Mouse (Mus musculus) kidney, embryonic 14.5 days (tissue): Measurements from ENCODE around the gene Rhcg. TPM values are rescaled to one million over a fixed set of nuclear protein-coding genes. Genes with fewer than 3 reads are reported as not detected.

Source experiments
- ATAC-seq: fragments of 200-750 bp; cut with Nextera tagmentation; 2 replicates; pipeline ENCODE4 v1.8.0; 2017; ENCODE audit warnings: moderate number of reproducible peaks, mild to moderate bottlenecking, moderate TSS enrichment, moderate library complexity; ENCODE audit not compliant: low FRiP score, low TSS enrichment
- H3K27ac ChIP-seq: fragments of 300-500 bp; sonication (generic); 2 replicates; pipeline ENCODE4 v1.5.1; 2014; ENCODE audit warnings: low read depth, mild to moderate bottlenecking, low read length, moderate library complexity, mixed read lengths
- H3K27me3 ChIP-seq: fragments of 300-500 bp; sonication (generic); 2 replicates; pipeline ENCODE4 v1.6.1; 2014; ENCODE audit warnings: mild to moderate bottlenecking, low read length; ENCODE audit not compliant: control insufficient read depth, insufficient read depth
- H3K36me3 ChIP-seq: fragments of 300-500 bp; sonication (generic); 2 replicates; pipeline ENCODE4 v1.6.1; 2014; ENCODE audit warnings: low read length, mixed read lengths; ENCODE audit not compliant: control insufficient read depth, insufficient read depth
- H3K4me1 ChIP-seq: fragments of 300-500 bp; sonication (generic); 2 replicates; pipeline ENCODE4 v1.6.1; 2014; ENCODE audit warnings: low read length, mixed read lengths; ENCODE audit not compliant: control insufficient read depth, insufficient read depth
- H3K4me2 ChIP-seq: fragments of 300-500 bp; sonication (generic); replicated peaks from 2 replicates; pipeline ENCODE4 v1.6.1; 2014; ENCODE audit warnings: low read depth, mild to moderate bottlenecking, low read length
- H3K4me3 ChIP-seq: fragments of 300-500 bp; sonication (generic); 2 replicates; pipeline ENCODE4 v1.5.1; 2014; ENCODE audit warnings: mild to moderate bottlenecking, low read length
- H3K9ac ChIP-seq: fragments of 300-500 bp; sonication (generic); 2 replicates; pipeline ENCODE4 v1.6.1; 2014; ENCODE audit warnings: low read depth, mild to moderate bottlenecking, low read length, moderate library complexity
- H3K9me3 ChIP-seq: fragments of 300-500 bp; sonication (generic); 2 replicates; pipeline ENCODE4 v1.6.1; 2016; ENCODE audit warnings: low read length; ENCODE audit not compliant: control insufficient read depth
- WGBS: fragments of 180-500 bp; shearing (Covaris S2); extraction: QIAGEN DNeasy Blood & Tissue Kit; methylation state at CpG from one replicate; pipeline ENCODE4 v1.1.7; 2014; 5-methylcytosine and 5-hydroxymethylcytosine counted together
- polyA plus RNA-seq: library from polyadenylated mRNA; unstranded; fragments of >200 nt; fragmentation: Nextera tagmentation; extraction: Ambion mirVana; gene quantifications from 2 replicates; pipeline ENCODE4 v1.2.1, GENCODE M21; 2014

Rhcg gene
- polyA plus RNA-seq, 1 experiment from 2014 or later = 18.5 TPM

GRCm38 (mm10) chr7:79590560-79591110 is 26.8 kb downstream of the Rhcg start:
- WGBS = 20% methylated on average over 3 of the region's 3 CpGs
- Histone ChIP-seq H3K9ac (no peak overlapping the region), H3K36me3 (no peaks in the 10 kb centered on the region), H3K9me3 (peaks cover 6% of the 10 kb centered on the region), H3K4me1 (peaks cover 9% of the 10 kb centered on the region), H3K4me2 (no peak overlapping the region), H3K27me3 (peaks cover 72% of the 10 kb centered on the region), H3K4me3 (no peak overlapping the region), H3K27ac (no peak overlapping the region)
- no peak for ATAC-seq

GRCm38 (mm10) chr7:79589763-79590559 is 27.5 kb downstream of the Rhcg start:
- H3K4me3 ChIP-seq = no peak overlapping the region
- no peak for ATAC-seq
- no peak overlapping the region for H3K9ac ChIP-seq
- no peaks in the 10 kb centered on the region for H3K36me3 ChIP-seq
- H3K9me3 ChIP-seq = peaks cover 6% of the 10 kb centered on the region
- H3K4me2 ChIP-seq = no peak overlapping the region
- H3K27ac ChIP-seq = no peak overlapping the region
- peaks cover 72% of the 10 kb centered on the region for H3K27me3 ChIP-seq
- H3K4me1 ChIP-seq = peaks cover 9% of the 10 kb centered on the region
- WGBS = 10% methylated on average over 9 of the region's 9 CpGs

GRCm38 (mm10) chr7:79588284-79588683 is 29.2 kb downstream of the Rhcg start:
- Histone ChIP-seq H3K9me3 (peaks cover 6% of the 10 kb centered on the region), H3K4me1 (peaks cover 9% of the 10 kb centered on the region), H3K27ac (no peak overlapping the region), H3K9ac (no peak overlapping the region), H3K4me3 (no peak overlapping the region), H3K4me2 (no peak overlapping the region), H3K27me3 (peaks cover 62% of the 10 kb centered on the region), H3K36me3 (no peaks in the 10 kb centered on the region)
- WGBS = 82% methylated on average over 3 of the region's 3 CpGs
- no peak for ATAC-seq

- Histone ChIP-seq H3K4me3 (peak overlapping the region; percentile 28), H3K4me2 (peak overlapping the region; percentile 60), H3K9ac (peak overlapping the region; percentile 5; the same call in 1 of the 2 replicates), H3K4me1 (peaks cover 19% of the 10 kb centered on the region), H3K9me3 (no peaks in the 10 kb centered on the region), H3K27me3 (peaks cover 18% of the 10 kb centered on the region; the same call in 1 of the 2 replicates), H3K27ac (peak overlapping the region; percentile 39; the same call in 1 of the 2 replicates), H3K36me3 (no peaks in the 10 kb centered on the region)
- 1% methylated on average over 20 of the region's 20 CpGs for WGBS
- peak; percentile 60 for ATAC-seq
Observed at GRCm38 (mm10) chr7:79578851-79579241, 38.6 kb downstream of the Rhcg start.

DNA sequence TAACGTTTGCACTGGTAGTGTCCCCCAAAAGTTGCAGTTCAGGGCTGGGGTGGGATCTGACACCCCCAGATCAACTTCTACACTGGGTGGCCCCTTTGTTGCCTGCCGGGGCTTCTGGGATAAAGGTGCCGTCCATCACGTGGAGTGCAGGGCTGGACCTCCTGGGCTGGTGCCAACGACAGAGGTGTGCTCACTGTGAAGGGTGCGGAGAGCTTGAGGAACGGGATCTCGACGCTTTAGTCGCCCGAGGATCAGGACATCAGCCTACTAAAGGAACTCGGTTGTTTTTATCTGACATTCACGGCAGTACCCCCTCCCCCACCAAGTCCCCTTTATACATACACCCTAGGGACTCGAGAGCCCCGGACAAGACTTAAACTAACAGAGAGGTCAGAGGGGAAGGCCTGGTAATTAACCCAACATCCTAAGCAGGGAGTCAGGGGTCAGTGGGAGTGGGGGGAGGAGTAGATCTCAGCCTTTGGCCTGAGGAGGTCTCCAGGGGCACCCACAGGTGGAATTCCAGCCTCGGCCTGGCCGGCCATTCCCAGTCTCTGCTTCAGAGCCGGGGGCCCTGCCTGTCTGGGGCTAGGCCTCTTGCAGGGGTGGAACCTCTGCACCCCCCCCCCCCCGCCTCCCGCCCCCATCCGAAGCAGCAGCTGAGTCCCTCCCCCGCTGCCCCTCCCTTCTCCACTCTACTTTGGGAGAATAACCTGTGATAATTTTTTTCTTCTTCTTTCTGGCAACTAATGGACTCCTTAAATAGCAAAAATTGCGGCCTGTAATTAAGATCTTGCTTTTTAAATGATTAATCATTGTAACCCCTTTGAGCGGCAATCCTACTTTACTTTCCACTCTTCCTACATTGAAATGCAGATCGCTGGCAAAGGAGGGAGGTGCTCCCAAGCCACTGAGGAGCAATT is 39.3 kb downstream of the Rhcg start:
- no peak; the same call in none of the 2 replicates for ATAC-seq
- peak overlapping the region; percentile 60 for H3K4me2 ChIP-seq
- peaks cover 18% of the 10 kb centered on the region; the same call in 1 of the 2 replicates for H3K27me3 ChIP-seq
- 0 out of 2 replicates have a peak overlapping the region, but pooled peaks have one; percentile 5 for H3K9ac ChIP-seq
- H3K4me1 ChIP-seq = peaks cover 19% of the 10 kb centered on the region
- peak overlapping the region; percentile 39; the same call in 1 of the 2 replicates for H3K27ac ChIP-seq
- no peaks in the 10 kb centered on the region for H3K36me3 ChIP-seq
- H3K9me3 ChIP-seq = no peaks in the 10 kb centered on the region
- WGBS = 2% methylated on average over 24 of the region's 25 CpGs
- peak overlapping the region; percentile 28 for H3K4me3 ChIP-seq

DNA sequence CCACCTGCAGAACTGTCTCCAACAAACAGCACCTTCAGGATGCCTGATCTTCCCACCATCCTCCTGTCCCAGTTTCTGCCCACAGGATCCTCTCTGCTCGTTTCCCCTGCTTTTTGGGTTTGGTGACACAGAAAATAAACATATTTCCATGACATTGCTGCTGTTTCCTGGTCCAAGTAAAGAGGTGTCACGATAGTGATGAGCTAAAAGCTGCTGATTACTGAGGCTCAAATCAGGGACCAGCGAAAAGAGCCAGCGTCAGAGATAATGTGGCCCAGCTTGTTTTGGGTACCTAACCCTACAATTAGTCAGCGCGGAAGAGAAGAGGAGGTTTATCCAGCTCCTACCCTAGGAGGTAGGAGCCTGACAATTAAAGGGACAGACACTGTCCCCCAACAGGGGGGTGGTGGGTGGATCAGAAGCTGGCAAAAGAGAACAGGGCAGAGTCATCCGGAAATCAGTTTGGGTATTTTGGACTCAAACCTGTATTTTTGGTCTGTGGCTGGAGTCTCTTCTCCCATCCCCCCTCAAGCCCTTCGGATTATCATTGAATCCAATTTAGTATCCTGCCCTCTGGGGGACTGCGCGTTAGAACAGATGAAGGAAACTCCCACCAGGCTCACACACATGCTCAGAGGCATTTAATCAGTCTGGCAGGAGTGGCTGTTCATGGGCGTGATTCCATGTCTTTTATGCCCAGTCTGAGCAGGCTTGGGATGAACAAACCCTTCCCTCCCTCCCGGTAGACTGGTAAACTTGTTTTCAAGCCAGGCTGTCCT is 40.2 kb downstream of the Rhcg start:
- H3K36me3 ChIP-seq = no peaks in the 10 kb centered on the region
- H3K4me3 ChIP-seq = no peak overlapping the region
- H3K27me3 ChIP-seq = peaks cover 14% of the 10 kb centered on the region; the same call in 1 of the 2 replicates
- no peaks in the 10 kb centered on the region for H3K9me3 ChIP-seq
- H3K4me1 ChIP-seq = peaks cover 19% of the 10 kb centered on the region
- ATAC-seq = no peak; the same call in 1 of the 2 replicates
- no peak overlapping the region for H3K27ac ChIP-seq
- no peak overlapping the region for H3K9ac ChIP-seq
- 0 out of 2 replicates have a peak overlapping the region, but pooled peaks have one; percentile 4 for H3K4me2 ChIP-seq
- 5% methylated on average over 12 of the region's 12 CpGs for WGBS

GRCm38 (mm10) chr7:79576659-79577058 is 40.8 kb downstream of the Rhcg start:
- ATAC-seq = no peak

GRCm38 (mm10) chr7:79572191-79572818 is 45.2 kb downstream of the Rhcg start:
- ATAC-seq = no peak
- 62% methylated on average over 19 of the region's 19 CpGs for WGBS
- H3K27me3 ChIP-seq = peaks cover 12% of the 10 kb centered on the region; the same call in 1 of the 2 replicates

More at GRCm38 (mm10) chr7:79576659-79577058, 40.8 kb downstream of the Rhcg start:
- no peaks in the 10 kb centered on the region for H3K36me3 ChIP-seq
- H3K4me1 ChIP-seq = peaks cover 19% of the 10 kb centered on the region
- WGBS = 4% methylated on average over 5 of the region's 5 CpGs
- H3K9ac ChIP-seq = no peak overlapping the region
- H3K27me3 ChIP-seq = peaks cover 18% of the 10 kb centered on the region; the same call in 1 of the 2 replicates
- H3K4me3 ChIP-seq = no peak overlapping the region
- H3K9me3 ChIP-seq = no peaks in the 10 kb centered on the region
- H3K4me2 ChIP-seq = no peak overlapping the region
- no peak overlapping the region for H3K27ac ChIP-seq

More at GRCm38 (mm10) chr7:79572191-79572818, 45.2 kb downstream of the Rhcg start:
- Histone ChIP-seq H3K4me1 (no peaks in the 10 kb centered on the region; the same call in 1 of the 2 replicates), H3K36me3 (no peaks in the 10 kb centered on the region), H3K27ac (no peak overlapping the region), H3K9me3 (no peaks in the 10 kb centered on the region), H3K9ac (no peak overlapping the region), H3K4me2 (no peak overlapping the region), H3K4me3 (no peak overlapping the region)
